Mouse (Mus musculus) urinary bladder, postnatal 36 days (tissue): ENCODE measurements at regions not wholly inside any gene's neighbourhood (a gene's known extent, or its start where the extent isn't known, plus 50 kb on each side); places are given as distances from the start of the nearest gene placed in this dataset.

ENCODE experiments used
- DNase-seq, 2 experiments: peaks; one replicate each; pipeline ENCODE4 v3.0.0; 2022; ENCODE audit warnings: low spot score in 2 of 2, mixed read lengths in 1 of 2

GRCm38 (mm10) chr4:62889708-62890107, 75.7 kb upstream of the Zfp618 start:
- DNase-seq = peak; percentile 14 to 17

DNA sequence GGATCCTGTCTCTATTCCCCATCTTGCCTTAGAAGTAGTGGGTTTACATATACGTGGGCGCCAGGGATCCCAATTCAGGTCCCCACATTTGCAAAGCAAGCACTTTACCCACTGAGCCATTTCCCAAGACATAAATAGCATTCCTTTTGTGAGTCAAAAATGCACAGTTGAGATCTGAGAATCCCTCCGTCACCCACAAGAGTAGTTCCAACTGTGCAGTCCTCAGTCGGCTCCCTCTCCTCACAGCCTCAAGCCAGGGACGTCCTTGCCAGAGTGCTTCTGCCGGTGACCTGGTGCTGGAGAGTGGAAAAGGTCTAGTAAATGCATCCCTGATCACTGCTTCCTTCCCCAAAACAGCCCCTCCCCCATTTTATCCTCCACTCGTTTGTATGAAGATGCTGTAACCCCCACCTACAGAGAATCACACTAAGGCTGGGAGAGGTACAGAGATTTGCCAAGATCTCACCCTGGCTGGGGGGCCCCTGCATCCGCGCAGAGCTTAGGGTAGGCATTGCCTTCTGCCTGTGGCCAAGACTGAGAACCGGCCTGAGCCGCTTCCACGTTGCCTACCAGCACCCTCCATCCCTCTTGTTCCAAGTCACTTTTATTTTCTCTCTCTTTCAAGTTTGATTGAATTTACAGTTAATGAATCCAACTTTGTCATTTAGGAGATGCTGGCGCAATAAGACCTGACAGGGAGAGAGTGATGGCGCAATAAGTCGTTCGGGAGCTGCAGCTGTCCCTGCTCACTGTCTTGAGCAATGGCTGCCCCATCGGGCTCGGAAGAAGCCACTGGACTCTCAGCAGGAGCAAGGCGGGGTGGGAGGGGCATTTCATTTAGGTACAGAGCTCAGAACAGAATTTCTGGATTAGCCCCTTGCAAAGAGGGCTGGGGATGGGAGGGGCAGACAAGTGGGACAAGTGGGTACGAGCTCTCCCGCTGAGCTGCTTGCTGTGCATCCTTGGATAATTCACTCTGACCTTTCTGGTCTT, 74.5 kb upstream of the Zfp618 start:
- peak in 1 of 2 experiments; percentile 51 for DNase-seq

- peak in 1 of 2 experiments; percentile 22 for DNase-seq
Observed at GRCm38 (mm10) chr4:62912891-62913290, 52.5 kb upstream of the Zfp618 start.
